Mouse (Mus musculus) lung, embryonic 16.5 days (tissue): ENCODE data around the gene Prkcq. TPM values are rescaled to one million over a fixed set of nuclear protein-coding genes. Genes with fewer than 3 reads are reported as not detected.

Source experiments
- ATAC-seq: fragments of 200-750 bp; cut with Nextera tagmentation; 2 replicates; pipeline ENCODE4 v1.8.0; 2017; ENCODE audit warnings: low read depth, mild to moderate bottlenecking, moderate library complexity
- H3K27ac ChIP-seq: fragments of 300-500 bp; sonication (generic); 2 replicates; pipeline ENCODE4 v1.5.1; 2014; ENCODE audit warnings: mild to moderate bottlenecking, control low read depth, low read length
- H3K27me3 ChIP-seq: fragments of 300-500 bp; sonication (generic); 2 replicates; pipeline ENCODE4 v1.6.1; 2014; ENCODE audit warnings: low read depth, low read length, mixed read lengths; ENCODE audit not compliant: control insufficient read depth, insufficient read depth
- H3K36me3 ChIP-seq: fragments of 300-500 bp; sonication (generic); 2 replicates; pipeline ENCODE4 v1.6.1; 2014; ENCODE audit warnings: low read length; ENCODE audit not compliant: control insufficient read depth, insufficient read depth
- H3K4me1 ChIP-seq: fragments of 300-500 bp; sonication (generic); replicated peaks from 2 replicates; pipeline ENCODE4 v1.6.1; 2014; ENCODE audit warnings: low read length, mixed read lengths; ENCODE audit not compliant: control insufficient read depth, insufficient read depth
- H3K4me2 ChIP-seq: fragments of 300-500 bp; sonication (generic); 2 replicates; pipeline ENCODE4 v1.6.1; 2014; ENCODE audit warnings: low read depth, low read length, control low read depth
- H3K4me3 ChIP-seq: fragments of 300-500 bp; sonication (generic); 2 replicates; pipeline ENCODE4 v1.5.1; 2014; ENCODE audit warnings: mild to moderate bottlenecking, low read length, control low read depth
- H3K9ac ChIP-seq: fragments of 300-500 bp; sonication (generic); 2 replicates; pipeline ENCODE4 v1.6.1; 2014; ENCODE audit warnings: low read length, control low read depth
- H3K9me3 ChIP-seq: fragments of 300-500 bp; sonication (generic); 2 replicates; pipeline ENCODE4 v1.6.1; 2016; ENCODE audit warnings: low read length; ENCODE audit not compliant: control insufficient read depth
- WGBS: fragments of 180-500 bp; shearing (Covaris S2); extraction: QIAGEN DNeasy Blood & Tissue Kit; methylation state at CpG from one replicate; pipeline ENCODE4 v1.1.7; 2014; 5-methylcytosine and 5-hydroxymethylcytosine counted together
- polyA plus RNA-seq: library from polyadenylated mRNA; unstranded; fragments of >200 nt; fragmentation: Nextera tagmentation; extraction: Ambion mirVana; gene quantifications from 2 replicates; pipeline ENCODE4 v1.2.1, GENCODE M21; 2015

The Prkcq gene
- polyA plus RNA-seq, 1 experiment from 2014 or later, result 2.4 TPM

DNA sequence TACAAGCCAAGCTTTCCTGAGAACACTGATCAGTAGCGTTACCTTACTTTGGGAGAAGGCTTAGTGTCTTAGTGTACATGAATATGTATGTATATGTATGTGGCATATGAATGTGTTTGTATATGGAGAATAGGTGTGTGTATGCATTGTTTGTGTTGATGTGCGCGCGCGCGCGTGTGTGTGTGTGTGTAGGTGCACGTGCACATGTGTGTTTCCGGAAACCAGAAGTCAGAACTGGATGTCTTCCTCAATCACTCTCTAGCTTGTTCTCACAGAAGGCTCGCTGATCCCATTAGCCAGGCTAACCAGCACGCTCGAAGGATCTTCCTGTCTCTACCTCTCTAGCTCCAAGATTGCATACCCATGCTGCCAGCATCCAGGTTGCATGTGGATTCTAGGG is 6.0 kb downstream of the Prkcq start:
- no peak overlapping the region for H3K9ac ChIP-seq
- 96% methylated on average over 12 of the region's 12 CpGs for WGBS
- no peaks in the 10 kb centered on the region for H3K9me3 ChIP-seq
- 0 out of 2 replicates have a peak, but pooled peaks cover 3% of the 10 kb centered on the region for H3K27me3 ChIP-seq
- H3K27ac ChIP-seq, result no peak overlapping the region
- no peak for ATAC-seq
- no peaks in the 10 kb centered on the region for H3K36me3 ChIP-seq
- no peaks in the 10 kb centered on the region for H3K4me1 ChIP-seq
- H3K4me2 ChIP-seq, result no peak overlapping the region
- no peak overlapping the region for H3K4me3 ChIP-seq

GRCm38 (mm10) chr2:11181510-11181909 is 9.6 kb downstream of the Prkcq start:
- Histone ChIP-seq H3K4me3 (no peak overlapping the region), H3K9ac (no peak overlapping the region), H3K27ac (no peak overlapping the region), H3K36me3 (no peaks in the 10 kb centered on the region), H3K27me3 (no peaks in the 10 kb centered on the region), H3K4me1 (no peaks in the 10 kb centered on the region), H3K4me2 (no peak overlapping the region), H3K9me3 (no peaks in the 10 kb centered on the region)
- 32% methylated on average over 4 of the region's 4 CpGs for WGBS
- no peak for ATAC-seq

DNA sequence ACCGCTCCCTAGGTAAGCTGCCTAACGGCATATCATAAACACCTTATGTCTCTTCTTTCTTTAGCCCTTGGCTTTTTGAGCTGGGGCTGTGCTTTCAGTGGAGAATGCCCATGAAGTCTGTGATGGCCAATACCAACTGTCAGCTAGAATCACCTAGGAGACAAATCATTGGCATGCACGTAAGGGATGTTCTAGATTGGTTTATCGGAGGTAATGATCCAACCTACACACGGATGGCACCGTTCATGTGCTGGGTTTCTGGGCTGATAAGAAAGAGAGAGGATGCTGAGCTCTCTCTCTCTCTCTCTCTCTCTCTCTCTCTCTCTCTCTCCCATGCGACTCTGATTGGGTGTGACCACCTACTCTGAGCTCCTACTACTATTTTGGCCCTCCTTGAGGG is 10.2 kb downstream of the Prkcq start:
- Histone ChIP-seq H3K36me3 (no peaks in the 10 kb centered on the region), H3K9ac (no peak overlapping the region), H3K4me3 (no peak overlapping the region), H3K4me2 (no peak overlapping the region), H3K9me3 (no peaks in the 10 kb centered on the region), H3K27me3 (no peaks in the 10 kb centered on the region), H3K27ac (no peak overlapping the region), H3K4me1 (no peaks in the 10 kb centered on the region)
- no peak for ATAC-seq
- 85% methylated on average over 7 of the region's 7 CpGs for WGBS

GRCm38 (mm10) chr2:11183991-11184390 is 12.1 kb downstream of the Prkcq start:
- no peak overlapping the region for H3K27ac ChIP-seq

GRCm38 (mm10) chr2:11186586-11186985 is 14.7 kb downstream of the Prkcq start:
- H3K9ac ChIP-seq, result no peak overlapping the region
- H3K4me3 ChIP-seq, result no peak overlapping the region
- H3K4me2 ChIP-seq, result no peak overlapping the region
- no peak overlapping the region for H3K27ac ChIP-seq
- no peaks in the 10 kb centered on the region for H3K9me3 ChIP-seq
- 91% methylated on average over 3 of the region's 3 CpGs for WGBS
- no peaks in the 10 kb centered on the region for H3K36me3 ChIP-seq
- no peak for ATAC-seq
- no peaks in the 10 kb centered on the region for H3K27me3 ChIP-seq
- no peaks in the 10 kb centered on the region for H3K4me1 ChIP-seq

More at GRCm38 (mm10) chr2:11183991-11184390, 12.1 kb downstream of the Prkcq start:
- Histone ChIP-seq H3K4me1 (no peaks in the 10 kb centered on the region), H3K9ac (no peak overlapping the region), H3K36me3 (no peaks in the 10 kb centered on the region), H3K9me3 (no peaks in the 10 kb centered on the region), H3K4me2 (no peak overlapping the region), H3K4me3 (no peak overlapping the region), H3K27me3 (no peaks in the 10 kb centered on the region)
- no peak for ATAC-seq
- 82% methylated on average over 5 of the region's 5 CpGs for WGBS

GRCm38 (mm10) chr2:11187166-11187565 is 15.3 kb downstream of the Prkcq start:
- Histone ChIP-seq H3K9me3 (no peaks in the 10 kb centered on the region), H3K4me1 (no peaks in the 10 kb centered on the region), H3K36me3 (no peaks in the 10 kb centered on the region), H3K9ac (no peak overlapping the region), H3K4me3 (no peak overlapping the region), H3K27me3 (no peaks in the 10 kb centered on the region), H3K4me2 (no peak overlapping the region), H3K27ac (no peak overlapping the region)
- no peak for ATAC-seq
- 50% methylated on average over 2 of the region's 2 CpGs for WGBS

GRCm38 (mm10) chr2:11188279-11188678 is 16.4 kb downstream of the Prkcq start:
- 81% methylated on average over 1 of the region's 1 CpGs for WGBS
- no peak overlapping the region for H3K4me2 ChIP-seq
- no peak for ATAC-seq
- no peak overlapping the region for H3K4me3 ChIP-seq
- H3K36me3 ChIP-seq, result no peaks in the 10 kb centered on the region
- no peaks in the 10 kb centered on the region for H3K9me3 ChIP-seq
- H3K27ac ChIP-seq, result no peak overlapping the region
- H3K9ac ChIP-seq, result no peak overlapping the region
- H3K4me1 ChIP-seq, result no peaks in the 10 kb centered on the region
- H3K27me3 ChIP-seq, result no peaks in the 10 kb centered on the region

DNA sequence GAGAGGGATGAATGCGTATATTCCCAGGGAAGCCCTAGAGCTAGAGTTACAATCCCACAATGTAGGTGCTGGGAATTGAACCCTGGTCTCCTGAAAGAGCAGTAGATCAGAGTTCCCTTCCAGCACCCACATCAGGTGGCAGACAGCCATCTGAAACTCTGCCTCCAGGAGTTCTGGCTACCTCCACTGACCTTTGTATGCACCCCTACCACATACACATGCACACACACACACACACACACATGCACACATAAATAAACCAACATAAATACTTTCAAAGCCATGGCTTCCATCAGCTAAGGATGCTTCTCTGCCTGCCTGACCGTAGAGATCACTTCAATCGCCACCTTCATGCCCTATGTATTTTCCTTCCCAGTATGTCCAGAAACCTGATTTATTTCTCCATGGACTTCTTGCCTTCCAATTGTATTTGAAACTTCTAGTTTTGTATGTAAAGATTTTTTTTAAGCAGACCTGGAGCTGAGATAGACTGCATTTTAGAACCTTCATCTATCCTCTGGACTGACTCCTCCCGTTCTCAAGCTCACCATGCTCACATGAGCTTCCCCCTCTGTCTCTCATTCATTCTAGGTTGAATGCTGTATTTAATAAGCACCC is 17.4 kb downstream of the Prkcq start:
- H3K4me3 ChIP-seq, result no peak overlapping the region
- no peak overlapping the region for H3K27ac ChIP-seq
- no peaks in the 10 kb centered on the region for H3K9me3 ChIP-seq
- no peaks in the 10 kb centered on the region for H3K36me3 ChIP-seq
- H3K4me1 ChIP-seq, result no peaks in the 10 kb centered on the region
- no peak overlapping the region for H3K9ac ChIP-seq
- 67% methylated on average over 4 of the region's 4 CpGs for WGBS
- no peak for ATAC-seq
- no peak overlapping the region for H3K4me2 ChIP-seq
- H3K27me3 ChIP-seq, result no peaks in the 10 kb centered on the region

GRCm38 (mm10) chr2:11192281-11193098 is 20.6 kb downstream of the Prkcq start:
- H3K27me3 ChIP-seq, result no peaks in the 10 kb centered on the region
- peak overlapping the region; percentile 34 for H3K4me2 ChIP-seq
- no peak overlapping the region for H3K9ac ChIP-seq
- H3K4me1 ChIP-seq, result no peaks in the 10 kb centered on the region
- no peaks in the 10 kb centered on the region for H3K9me3 ChIP-seq
- ATAC-seq, result no peak
- WGBS, result 41% methylated on average over 12 of the region's 12 CpGs
- no peak overlapping the region for H3K27ac ChIP-seq
- peak overlapping the region; percentile 5; the same call in 1 of the 2 replicates for H3K4me3 ChIP-seq
- no peaks in the 10 kb centered on the region for H3K36me3 ChIP-seq
